Mouse (Mus musculus) 3T3-L1 (cell line): ENCODE measurements around the gene Klf1.

Experiments
- DNase-seq: peaks from one replicate; pipeline ENCODE4 v3.0.0-alpha.2; 2015; ENCODE audit warnings: low read depth, low spot score

Gene Klf1

GRCm38 (mm10) chr8:84901752-84902151 lies at the start of gene Klf1:
Gene Klf1, plus strand, starts transcription at chr8:84901928.
- no peak for DNase-seq

DNA sequence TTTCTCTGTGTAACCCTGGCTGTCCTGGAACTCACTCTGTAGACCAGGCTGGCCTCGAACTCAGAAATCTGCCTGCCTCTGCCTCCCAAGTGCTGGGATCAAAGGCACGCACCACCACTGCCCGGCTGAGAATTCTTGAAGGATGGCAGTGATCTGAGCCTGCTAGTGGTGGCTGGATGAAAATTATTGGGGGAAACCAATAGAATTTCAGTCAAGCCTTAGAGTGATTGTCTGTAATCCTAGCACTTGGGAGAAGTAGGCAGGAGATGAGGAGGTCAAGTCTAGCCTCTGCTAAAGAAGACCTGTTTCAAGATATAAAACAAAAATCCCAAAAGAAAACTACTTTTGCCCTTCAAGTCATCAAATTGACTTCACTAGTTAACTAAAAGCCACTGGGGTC lies 45.3 kb upstream of the Klf1 start:
- DNase-seq = no peak

DNA sequence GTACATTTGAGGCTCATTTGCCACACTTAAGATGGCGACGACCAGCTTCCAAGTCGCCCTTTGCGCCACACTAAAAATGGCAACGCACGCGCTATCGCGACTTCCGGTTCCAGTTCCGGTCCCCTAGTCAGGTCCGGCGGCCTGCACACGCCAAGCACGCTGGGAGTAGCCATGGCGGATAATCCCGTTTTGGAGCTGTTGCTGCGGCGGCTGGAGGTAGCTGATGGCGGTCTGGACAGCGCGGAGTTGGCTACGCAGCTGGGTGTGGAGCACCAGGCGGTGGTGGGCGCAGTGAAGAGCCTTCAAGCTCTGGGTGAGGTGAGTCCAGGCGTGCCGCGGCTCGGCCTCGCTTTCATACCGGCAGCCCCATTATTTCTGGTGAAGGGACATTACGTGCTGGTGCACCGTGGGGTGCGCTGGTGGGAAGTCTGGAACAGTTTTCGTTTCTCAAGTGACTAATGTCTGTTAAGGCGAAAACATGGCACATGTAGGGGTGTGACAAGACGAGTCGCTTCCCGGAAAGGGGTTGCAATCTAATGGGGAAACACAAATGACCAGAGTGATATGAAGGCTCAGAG lies 44.8 kb upstream of the Klf1 start, which contains the start of gene Farsa:
Farsa (plus strand) TSS at position 126 of the 578 bp plus-strand sequence.
- DNase-seq = peak; percentile 98

GRCm38 (mm10) chr8:84871376-84872308 lies 30.1 kb upstream of the Klf1 start, which contains the start of gene Syce2:
Gene Syce2, plus strand, starts transcription at chr8:84872111.
- DNase-seq = peak; percentile 64

DNA sequence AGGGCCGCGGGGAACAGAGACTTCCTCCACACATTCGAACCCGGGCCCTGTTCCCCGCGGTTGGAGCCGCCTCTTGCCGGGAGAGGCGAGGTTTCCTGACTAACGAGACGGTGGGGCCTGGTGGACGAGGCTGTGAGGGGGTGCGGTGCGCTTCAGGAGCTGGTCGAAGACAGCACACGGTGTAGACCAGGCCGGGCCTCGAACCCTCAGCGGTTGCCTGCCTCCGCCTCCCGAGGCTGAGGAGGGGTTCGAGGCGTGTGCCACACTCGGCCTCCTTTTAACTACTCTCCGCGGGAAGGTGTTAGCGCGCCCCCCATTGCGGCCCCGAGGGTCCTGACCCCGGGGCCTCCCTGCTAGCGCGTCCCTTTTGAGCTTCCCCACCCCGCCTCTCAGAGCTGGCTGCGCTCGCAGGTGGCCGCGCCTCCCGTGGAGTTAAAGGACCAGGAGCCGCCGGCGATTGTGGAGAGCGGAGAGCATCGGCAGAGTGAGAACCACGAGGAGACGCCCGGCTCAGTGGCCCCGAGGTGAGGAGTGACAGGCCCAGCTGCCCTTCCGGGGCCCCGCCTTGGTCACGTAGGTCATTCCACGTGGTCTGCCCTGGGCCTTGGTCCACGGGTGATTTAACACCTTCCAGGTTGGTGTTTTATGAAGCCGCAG lies 29.3 kb upstream of the Klf1 start:
- no peak for DNase-seq

DNA sequence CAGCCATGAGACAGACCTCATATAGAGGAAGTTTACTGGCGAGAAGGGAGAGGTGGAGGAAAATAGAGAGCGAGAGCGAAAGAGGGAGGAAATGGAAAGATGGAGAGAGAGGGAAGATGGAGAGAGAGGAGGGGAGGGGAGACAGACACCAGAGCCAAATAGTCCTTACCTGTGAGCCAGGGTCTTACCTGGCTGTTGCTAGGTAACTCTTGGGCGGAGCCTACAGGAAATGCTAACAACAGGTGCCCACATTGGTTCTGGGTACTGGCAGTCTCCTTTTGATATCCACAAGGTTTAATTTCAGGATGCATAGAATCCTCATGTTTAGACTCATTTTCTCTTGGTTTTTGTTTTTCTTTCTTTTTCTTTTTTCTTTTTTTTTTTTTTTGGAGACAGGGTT lies 28.7 kb upstream of the Klf1 start:
- DNase-seq = no peak

DNA sequence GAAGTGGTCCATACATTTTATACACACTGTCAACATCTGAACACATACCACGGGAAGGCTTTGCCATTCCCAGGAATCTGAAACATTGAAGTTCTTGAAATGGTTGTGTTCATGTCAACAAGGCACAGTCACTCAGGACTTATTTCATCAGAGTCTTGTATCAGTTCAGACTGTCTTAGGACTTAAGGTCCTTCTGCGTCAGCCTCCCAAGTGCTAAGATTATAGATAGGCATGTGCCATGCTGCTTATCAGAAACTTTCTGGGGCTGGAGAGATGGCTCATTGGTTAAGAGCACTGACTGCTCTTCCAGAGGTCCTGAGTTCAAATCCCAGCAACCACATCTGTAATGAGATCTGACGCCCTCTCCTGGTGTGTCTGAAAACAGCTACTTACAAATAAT lies 27.4 kb upstream of the Klf1 start:
- DNase-seq = no peak

GRCm38 (mm10) chr8:84877297-84878035 lies 24.3 kb upstream of the Klf1 start:
- DNase-seq = no peak

DNA sequence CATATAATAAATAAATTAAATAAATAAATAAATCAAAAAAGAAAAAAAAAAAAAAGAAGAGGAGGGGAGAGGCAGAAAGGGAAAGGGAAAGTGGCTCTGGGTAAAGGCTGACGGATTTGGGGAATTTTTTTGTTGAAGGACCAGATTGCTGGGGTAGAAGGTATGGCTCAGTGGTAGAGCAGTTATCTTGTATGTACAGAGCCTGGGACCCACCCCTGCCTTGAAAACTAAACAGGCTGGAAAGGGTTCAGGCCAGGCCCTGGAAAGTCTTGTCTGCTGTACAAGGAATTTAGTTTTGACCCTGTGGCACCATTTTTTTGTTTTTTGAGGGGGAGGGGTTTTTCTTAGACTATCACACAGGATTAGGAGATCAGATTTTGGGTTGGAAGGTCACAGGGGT lies 22.8 kb upstream of the Klf1 start:
- no peak for DNase-seq

GRCm38 (mm10) chr8:84884728-84885127 lies 17.0 kb upstream of the Klf1 start:
- DNase-seq = no peak

GRCm38 (mm10) chr8:84888280-84888679 lies 13.4 kb upstream of the Klf1 start:
- DNase-seq = no peak

GRCm38 (mm10) chr8:84889141-84889540 lies 12.6 kb upstream of the Klf1 start:
- DNase-seq = no peak

GRCm38 (mm10) chr8:84892993-84893708 lies 8.6 kb upstream of the Klf1 start:
- DNase-seq = peak; percentile 15

DNA sequence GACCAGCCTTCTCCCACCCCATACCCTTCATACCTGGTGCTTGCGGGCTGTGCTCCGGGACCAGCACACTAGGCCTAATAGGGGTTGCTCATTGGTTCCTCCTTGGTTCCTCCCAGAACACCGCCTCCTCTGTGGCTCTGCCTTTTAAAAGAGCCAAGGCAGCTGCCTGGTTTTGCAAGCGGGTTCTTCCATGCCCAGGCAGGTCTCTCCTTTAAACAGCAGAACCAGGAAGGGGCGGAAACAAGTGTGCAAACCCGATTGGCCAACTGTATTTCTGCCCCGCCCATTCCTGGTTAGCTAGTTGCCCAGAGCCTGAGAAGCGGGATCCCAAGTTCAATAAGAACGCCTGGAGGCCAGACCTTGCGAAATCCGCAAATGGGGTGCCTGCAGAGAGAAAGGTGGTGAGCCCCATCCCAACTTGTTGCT lies 8.0 kb upstream of the Klf1 start, which contains the start of gene Gcdh:
Gcdh (minus strand) TSS at position 213 of the 426 bp plus-strand sequence.
- peak; percentile 100 for DNase-seq

- DNase-seq = no peak
These were observed 5.8 kb upstream of the Klf1 start for GRCm38 (mm10) chr8:84895963-84896362.

DNA sequence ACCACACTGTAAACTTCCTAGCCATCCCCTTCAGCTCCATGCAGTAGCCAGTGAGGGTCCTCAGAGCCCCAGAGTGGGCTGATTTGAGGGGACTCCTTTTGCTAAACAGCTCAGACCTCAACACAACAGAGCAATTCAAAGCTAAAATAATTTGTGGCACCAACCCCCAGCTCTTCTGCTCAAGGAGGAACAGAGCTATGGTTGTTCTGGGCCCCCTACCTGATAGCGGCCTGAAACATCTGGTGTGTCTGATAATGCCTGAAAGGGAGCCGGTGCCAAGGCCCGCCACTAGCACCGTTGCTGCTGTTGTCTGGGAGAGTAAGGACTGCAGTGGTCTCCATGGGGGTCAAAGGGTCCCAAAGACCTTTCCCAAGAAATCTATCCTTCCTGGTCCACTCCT lies 657 bp upstream of the Klf1 start:
- no peak for DNase-seq

DNA sequence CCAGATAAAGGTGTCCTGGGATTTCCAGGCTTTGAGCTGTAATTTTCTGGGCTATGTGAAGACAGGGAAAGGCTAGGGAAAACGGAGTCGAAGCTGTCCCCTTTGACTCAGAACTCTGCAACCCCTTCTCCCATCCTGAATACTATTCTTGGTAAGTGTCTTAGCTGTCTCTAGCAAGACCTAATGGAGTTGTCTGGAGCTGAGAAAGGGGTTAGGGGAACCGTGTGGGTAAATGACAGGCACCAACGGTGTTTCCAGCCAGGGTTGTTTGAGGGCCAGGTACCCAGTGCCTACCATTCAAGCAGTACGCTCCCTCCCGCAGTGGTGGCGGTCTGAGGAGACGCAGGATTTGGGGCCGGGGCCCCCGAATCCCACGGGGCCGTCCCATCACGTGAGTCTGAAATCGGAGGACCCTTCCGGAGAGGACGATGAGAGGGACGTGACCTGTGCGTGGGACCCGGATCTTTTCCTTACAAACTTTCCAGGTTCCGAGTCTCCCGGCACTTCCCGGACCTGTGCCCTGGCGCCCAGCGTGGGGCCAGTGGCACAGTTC lies 715 bp downstream of the Klf1 start:
- no peak for DNase-seq

- peak; percentile 76 for DNase-seq
These were observed 1.4 kb downstream of the Klf1 start for GRCm38 (mm10) chr8:84902920-84903661.

DNA sequence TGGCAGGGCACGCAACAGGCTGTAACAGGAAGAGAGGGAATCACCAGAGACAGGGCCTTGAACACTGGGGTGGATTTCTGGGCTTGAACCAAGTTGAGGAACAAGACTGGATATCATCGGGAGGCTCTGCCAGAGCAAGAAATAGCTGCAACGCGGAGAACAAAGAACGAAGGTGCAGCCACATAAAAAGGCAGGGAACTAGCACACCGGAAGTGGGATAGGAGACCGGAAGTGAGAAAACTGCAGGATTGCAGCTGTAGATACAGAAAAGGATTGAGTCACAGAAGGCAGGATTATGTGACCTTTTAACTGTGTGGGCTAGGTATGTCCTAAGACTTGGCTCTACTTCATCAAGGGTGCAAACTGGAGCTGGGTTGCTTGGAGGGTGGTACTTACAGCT lies 2.6 kb downstream of the Klf1 start:
- no peak for DNase-seq

DNA sequence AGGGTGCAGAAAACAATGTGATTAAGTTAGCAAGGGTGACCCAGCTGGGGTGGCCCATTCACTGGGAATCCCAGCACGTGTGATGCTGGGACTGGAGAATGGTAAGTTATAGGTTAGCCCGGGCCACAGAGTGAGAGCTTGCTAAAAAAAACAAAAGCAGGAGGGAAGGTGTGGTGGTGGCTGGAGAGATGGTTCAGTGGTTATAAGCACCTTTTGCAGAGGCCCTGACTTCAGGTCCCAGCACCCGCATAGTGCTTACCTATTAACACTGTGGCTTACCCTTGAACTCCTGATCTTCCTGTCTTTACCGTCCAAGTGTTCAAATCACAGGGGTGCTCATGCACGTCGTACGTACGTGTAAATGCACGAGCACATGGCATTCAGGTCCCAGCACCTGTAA lies 5.3 kb downstream of the Klf1 start:
- DNase-seq = no peak
